Mouse (Mus musculus): ENCODE data around the gene Chmp6.

DNA sequence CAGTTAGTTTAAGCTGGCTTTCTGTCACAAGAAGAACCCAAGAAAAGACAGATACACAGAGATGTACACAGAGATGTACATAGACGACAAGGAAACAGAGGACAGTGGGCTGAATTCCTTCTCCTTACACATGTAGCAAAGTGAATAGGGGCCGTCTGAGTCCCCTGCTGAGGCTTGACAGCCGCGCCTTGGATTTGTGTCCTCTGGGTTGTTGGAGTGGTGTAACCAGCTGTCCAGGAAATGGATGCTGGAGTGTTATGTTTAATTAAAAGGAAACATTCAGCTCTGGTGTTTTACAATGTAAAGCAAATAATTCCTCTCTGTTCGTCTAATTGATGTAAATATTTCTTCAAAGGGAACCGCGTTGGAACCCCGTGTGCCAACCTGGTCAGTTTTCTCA lies 28.6 kb downstream of the Chmp6 start:
- TF ChIP-seq CTCF (IDR thresholded peaks at IDR 0.05; ENCODE audit: insufficient read depth, low read length) (no peak), POLR2A (IDR thresholded peaks at IDR 0.05; ENCODE audit: borderline replicate concordance, extremely low read depth, low read depth, low read length) (no peak)
